Mouse (Mus musculus): Measurements from ENCODE around the gene Tex29. TPM values are rescaled to one million over a fixed set of nuclear protein-coding genes. Genes with fewer than 3 reads are reported as not detected.

Tex29 gene
- polyA plus RNA-seq (2014; fragmentation: Nextera tagmentation; extraction: Ambion mirVana), result 1.1 TPM in 1 of 2 replicates, not detected in the other

- H3K4me1 ChIP-seq (ENCODE audit: control insufficient read depth in 2 of 2, insufficient read depth in 2 of 2, low read length in 2 of 2), result peaks cover 31 to 35% of the 10 kb centered on the region in 2 experiments
- no peaks in the 10 kb centered on the region for H3K9me3 ChIP-seq (ENCODE audit: control insufficient read depth, low read length)
- H3K4me3 ChIP-seq (ENCODE audit: control insufficient read depth in 1 of 2, insufficient read depth in 1 of 2, low read depth in 1 of 2, low read length in 2 of 2), result no peak within 1 kb of the TSS
- peak within 1 kb of the TSS; percentile 43 to 80; a peak in 3 of 4 replicates for H3K27ac ChIP-seq (replicated peaks in 1 of 2; ENCODE audit: control insufficient read depth in 1 of 2, insufficient read depth in 1 of 2, low read depth in 2 of 2, low read length in 2 of 2)
- no peak within 1 kb of the TSS for H3K4me2 ChIP-seq (ENCODE audit: low read length)
- no peaks in the 10 kb centered on the region for H3K27me3 ChIP-seq (ENCODE audit: control insufficient read depth, insufficient read depth, low read length)
- ATAC-seq (ENCODE audit: insufficient number of reproducible peaks, insufficient read depth, low FRiP score, low read depth), result no peak
- no peak within 1 kb of the TSS for H3K9ac ChIP-seq (ENCODE audit: low read length)
- peaks cover 14% of the 10 kb centered on the region for H3K36me3 ChIP-seq (ENCODE audit: control insufficient read depth, insufficient read depth, low read length)
- 85% methylated on average over 5 of the region's 5 CpGs for WGBS
Observed at GRCm38 (mm10) chr8:11840174-11840573, at the start of gene Tex29. Tex29 (plus strand) TSS chr8:11840474.

- no peak for ATAC-seq (ENCODE audit: insufficient number of reproducible peaks, insufficient read depth, low FRiP score, low read depth)
- H3K36me3 ChIP-seq (ENCODE audit: control insufficient read depth, insufficient read depth, low read length), result peaks cover 76% of the 10 kb centered on the region
- no peak overlapping the region for H3K4me3 ChIP-seq (ENCODE audit: control insufficient read depth in 1 of 2, insufficient read depth in 1 of 2, low read depth in 1 of 2, low read length in 2 of 2)
- H3K9me3 ChIP-seq (ENCODE audit: control insufficient read depth, low read length), result no peaks in the 10 kb centered on the region
- H3K27me3 ChIP-seq (ENCODE audit: control insufficient read depth, insufficient read depth, low read length), result no peaks in the 10 kb centered on the region
- peaks cover 15 to 32% of the 10 kb centered on the region in 2 experiments for H3K4me1 ChIP-seq (ENCODE audit: control insufficient read depth in 2 of 2, insufficient read depth in 2 of 2, low read length in 2 of 2)
- no peak overlapping the region for H3K27ac ChIP-seq (replicated peaks in 1 of 2; ENCODE audit: control insufficient read depth in 1 of 2, insufficient read depth in 1 of 2, low read depth in 2 of 2, low read length in 2 of 2)
- no peak overlapping the region for H3K9ac ChIP-seq (ENCODE audit: low read length)
- no peak overlapping the region for H3K4me2 ChIP-seq (ENCODE audit: low read length)
Observed at GRCm38 (mm10) chr8:11794956-11795355, 45.3 kb upstream of the Tex29 start.

DNA sequence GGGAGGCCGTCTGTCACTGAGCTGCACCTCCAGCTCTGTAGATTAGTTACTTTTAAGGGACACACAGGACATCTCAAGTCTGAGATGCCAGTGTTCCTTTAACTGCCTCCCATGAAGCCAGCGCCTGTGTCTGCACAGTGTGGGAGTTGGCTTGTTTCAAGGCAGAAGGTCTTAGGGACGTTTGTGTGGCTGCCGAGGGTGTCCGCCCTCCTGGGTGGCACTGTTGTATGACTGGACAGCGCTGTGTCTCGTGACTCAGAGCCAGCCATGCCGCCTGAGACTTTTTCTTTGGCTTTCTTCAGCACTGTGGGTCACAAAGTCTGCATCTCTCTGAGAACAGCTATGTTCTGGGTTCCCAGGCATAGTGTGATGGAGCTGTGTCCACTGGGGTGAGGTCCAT is 43.1 kb upstream of the Tex29 start:
- 0 out of 2 replicates have a peak, but pooled peaks have one; percentile 18 for ATAC-seq (ENCODE audit: insufficient number of reproducible peaks, insufficient read depth, low FRiP score, low read depth)
- Histone ChIP-seq H3K27ac (replicated peaks in 1 of 2; ENCODE audit: control insufficient read depth in 1 of 2, insufficient read depth in 1 of 2, low read depth in 2 of 2, low read length in 2 of 2) (0 out of 4 replicates have a peak overlapping the region, but pooled peaks of 1 of the 2 experiments have one; percentile 72), H3K9ac (ENCODE audit: low read length) (no peak overlapping the region), H3K9me3 (ENCODE audit: control insufficient read depth, low read length) (no peaks in the 10 kb centered on the region), H3K36me3 (ENCODE audit: control insufficient read depth, insufficient read depth, low read length) (peaks cover 73% of the 10 kb centered on the region), H3K27me3 (ENCODE audit: control insufficient read depth, insufficient read depth, low read length) (no peaks in the 10 kb centered on the region), H3K4me1 (ENCODE audit: control insufficient read depth in 2 of 2, insufficient read depth in 2 of 2, low read length in 2 of 2) (peaks cover 15 to 41% of the 10 kb centered on the region in 2 experiments), H3K4me3 (ENCODE audit: control insufficient read depth in 1 of 2, insufficient read depth in 1 of 2, low read depth in 1 of 2, low read length in 2 of 2) (no peak overlapping the region), H3K4me2 (ENCODE audit: low read length) (no peak overlapping the region)
- WGBS, result 71% methylated on average over 8 of the region's 8 CpGs

GRCm38 (mm10) chr8:11797729-11798479 is 42.4 kb upstream of the Tex29 start:
- Histone ChIP-seq H3K9ac (ENCODE audit: low read length) (no peak overlapping the region), H3K27me3 (ENCODE audit: control insufficient read depth, insufficient read depth, low read length) (no peaks in the 10 kb centered on the region), H3K4me3 (ENCODE audit: control insufficient read depth in 1 of 2, insufficient read depth in 1 of 2, low read depth in 1 of 2, low read length in 2 of 2) (no peak overlapping the region), H3K36me3 (ENCODE audit: control insufficient read depth, insufficient read depth, low read length) (peaks cover 73% of the 10 kb centered on the region), H3K9me3 (ENCODE audit: control insufficient read depth, low read length) (no peaks in the 10 kb centered on the region), H3K4me2 (ENCODE audit: low read length) (peak overlapping the region; percentile 0; the same call in 1 of the 2 replicates), H3K4me1 (ENCODE audit: control insufficient read depth in 2 of 2, insufficient read depth in 2 of 2, low read length in 2 of 2) (peaks cover 15 to 33% of the 10 kb centered on the region in 2 experiments), H3K27ac (replicated peaks in 1 of 2; ENCODE audit: control insufficient read depth in 1 of 2, insufficient read depth in 1 of 2, low read depth in 2 of 2, low read length in 2 of 2) (peak overlapping the region; percentile 56 to 72)
- no peak for ATAC-seq (ENCODE audit: insufficient number of reproducible peaks, insufficient read depth, low FRiP score, low read depth)
- WGBS, result 50% methylated on average over 14 of the region's 14 CpGs

DNA sequence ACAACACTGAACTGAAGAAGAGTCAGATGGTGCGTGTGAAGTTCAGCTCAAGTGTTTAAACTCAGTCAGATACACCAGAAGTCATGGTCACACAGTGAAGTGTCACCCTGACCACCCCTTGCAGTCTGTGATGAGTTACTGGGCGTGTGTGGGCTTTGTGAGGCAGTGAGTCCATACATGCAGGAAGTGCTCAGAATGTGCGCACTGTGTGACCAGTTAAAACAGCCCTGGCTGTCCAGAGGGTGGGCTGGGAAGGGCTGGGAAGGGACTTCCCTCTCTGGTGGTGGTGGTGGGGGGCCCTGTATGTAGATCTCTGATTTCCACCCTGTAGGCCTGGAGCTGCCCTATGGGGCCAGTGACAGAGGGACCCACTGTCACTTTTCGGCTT is 41.8 kb upstream of the Tex29 start:
- Histone ChIP-seq H3K27me3 (ENCODE audit: control insufficient read depth, insufficient read depth, low read length) (no peaks in the 10 kb centered on the region), H3K4me2 (ENCODE audit: low read length) (peak overlapping the region; percentile 0; the same call in 1 of the 2 replicates), H3K4me1 (ENCODE audit: control insufficient read depth in 2 of 2, insufficient read depth in 2 of 2, low read length in 2 of 2) (peaks cover 15 to 30% of the 10 kb centered on the region in 2 experiments), H3K4me3 (ENCODE audit: control insufficient read depth in 1 of 2, insufficient read depth in 1 of 2, low read depth in 1 of 2, low read length in 2 of 2) (no peak overlapping the region), H3K27ac (replicated peaks in 1 of 2; ENCODE audit: control insufficient read depth in 1 of 2, insufficient read depth in 1 of 2, low read depth in 2 of 2, low read length in 2 of 2) (peak overlapping the region; percentile 50 to 72; a peak in 2 of 4 replicates), H3K36me3 (ENCODE audit: control insufficient read depth, insufficient read depth, low read length) (peaks cover 74% of the 10 kb centered on the region), H3K9me3 (ENCODE audit: control insufficient read depth, low read length) (no peaks in the 10 kb centered on the region), H3K9ac (ENCODE audit: low read length) (no peak overlapping the region)
- WGBS, result 68% methylated on average over 4 of the region's 4 CpGs
- ATAC-seq (ENCODE audit: insufficient number of reproducible peaks, insufficient read depth, low FRiP score, low read depth), result no peak

DNA sequence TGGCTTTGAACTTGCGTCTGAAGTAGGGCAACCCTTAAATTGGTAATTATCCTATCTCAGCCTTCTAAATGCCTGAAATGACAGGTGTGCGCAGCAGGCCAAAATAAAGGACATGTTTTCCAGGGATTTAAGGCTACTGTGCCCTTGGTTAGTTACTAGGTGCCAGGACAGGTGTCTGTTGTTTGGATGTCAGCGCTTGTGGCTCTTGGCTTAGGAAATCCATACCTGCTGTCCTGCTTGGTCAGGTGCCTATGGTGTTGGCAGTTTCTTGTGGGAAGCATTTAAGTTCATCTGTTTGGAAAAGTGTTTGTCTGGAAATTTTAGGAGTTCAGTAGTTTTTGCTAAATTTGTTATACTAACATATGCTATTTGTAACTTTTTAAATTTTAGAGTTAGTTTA is 41.2 kb upstream of the Tex29 start:
- Histone ChIP-seq H3K36me3 (ENCODE audit: control insufficient read depth, insufficient read depth, low read length) (peaks cover 79% of the 10 kb centered on the region), H3K9me3 (ENCODE audit: control insufficient read depth, low read length) (no peaks in the 10 kb centered on the region), H3K4me2 (ENCODE audit: low read length) (no peak overlapping the region), H3K9ac (ENCODE audit: low read length) (no peak overlapping the region), H3K4me1 (ENCODE audit: control insufficient read depth in 2 of 2, insufficient read depth in 2 of 2, low read length in 2 of 2) (peaks cover 15 to 30% of the 10 kb centered on the region in 2 experiments), H3K27ac (replicated peaks in 1 of 2; ENCODE audit: control insufficient read depth in 1 of 2, insufficient read depth in 1 of 2, low read depth in 2 of 2, low read length in 2 of 2) (no peak overlapping the region), H3K27me3 (ENCODE audit: control insufficient read depth, insufficient read depth, low read length) (no peaks in the 10 kb centered on the region), H3K4me3 (ENCODE audit: control insufficient read depth in 1 of 2, insufficient read depth in 1 of 2, low read depth in 1 of 2, low read length in 2 of 2) (no peak overlapping the region)
- no peak for ATAC-seq (ENCODE audit: insufficient number of reproducible peaks, insufficient read depth, low FRiP score, low read depth)
- 94% methylated on average over 3 of the region's 3 CpGs for WGBS

DNA sequence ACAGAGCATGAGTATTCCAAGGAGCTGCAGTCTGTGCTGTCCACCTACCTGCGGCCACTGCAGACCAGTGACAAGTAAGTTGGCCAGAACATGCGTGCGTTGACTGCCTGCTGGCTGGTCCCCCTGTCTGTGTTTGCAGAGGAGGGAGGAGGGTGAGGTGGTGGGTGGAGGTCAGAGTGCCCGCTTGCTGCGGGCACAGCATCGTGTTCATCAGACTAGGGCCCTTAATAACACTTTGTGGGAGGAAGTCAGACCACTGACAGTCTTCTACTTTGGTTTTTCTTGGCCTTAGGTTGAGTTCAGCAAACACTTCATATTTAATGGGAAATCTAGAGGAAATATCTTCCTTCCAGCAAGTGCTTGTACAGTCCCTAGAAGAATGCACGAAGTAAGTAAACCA is 39.8 kb upstream of the Tex29 start:
- Histone ChIP-seq H3K4me3 (ENCODE audit: control insufficient read depth in 1 of 2, insufficient read depth in 1 of 2, low read depth in 1 of 2, low read length in 2 of 2) (no peak overlapping the region), H3K36me3 (ENCODE audit: control insufficient read depth, insufficient read depth, low read length) (peaks cover 85% of the 10 kb centered on the region), H3K4me1 (ENCODE audit: control insufficient read depth in 2 of 2, insufficient read depth in 2 of 2, low read length in 2 of 2) (peaks cover 15 to 27% of the 10 kb centered on the region in 2 experiments), H3K4me2 (ENCODE audit: low read length) (no peak overlapping the region), H3K9me3 (ENCODE audit: control insufficient read depth, low read length) (no peaks in the 10 kb centered on the region), H3K27me3 (ENCODE audit: control insufficient read depth, insufficient read depth, low read length) (no peaks in the 10 kb centered on the region), H3K27ac (replicated peaks in 1 of 2; ENCODE audit: control insufficient read depth in 1 of 2, insufficient read depth in 1 of 2, low read depth in 2 of 2, low read length in 2 of 2) (no peak overlapping the region), H3K9ac (ENCODE audit: low read length) (no peak overlapping the region)
- WGBS, result 94% methylated on average over 7 of the region's 7 CpGs
- no peak for ATAC-seq (ENCODE audit: insufficient number of reproducible peaks, insufficient read depth, low FRiP score, low read depth)

Data from heart, embryonic 14.5 days (tissue).